Mouse (Mus musculus): ENCODE measurements around the gene Pik3c2b. TPM values are rescaled to one million over a fixed set of nuclear protein-coding genes. Genes with fewer than 3 reads are reported as not detected.
A peak's percentile ranks its signal among the peaks of the same experiment; 100 is the strongest.

Pik3c2b gene
- polyA plus RNA-seq, 1 experiment from 2014 or later, result 1.8 TPM

GRCm38 (mm10) chr1:133131936-133132335 lies 86.5 kb downstream of the Pik3c2b start:
- H3K36me3 ChIP-seq, result peaks cover 50% of the 10 kb centered on the region
- no peak for ATAC-seq
- H3K4me3 ChIP-seq, result peak overlapping the region; percentile 100
- peak overlapping the region; percentile 99 for H3K9ac ChIP-seq
- peak overlapping the region; percentile 99 for H3K27ac ChIP-seq
- H3K4me1 ChIP-seq, result peaks cover 56% of the 10 kb centered on the region
- WGBS (ENCODE audit: insufficient replicate concordance), result 0% methylated on average over 11 of the region's 11 CpGs
- peak overlapping the region; percentile 81 for H3K4me2 ChIP-seq
- no peaks in the 10 kb centered on the region for H3K27me3 ChIP-seq (replicated peaks)
- no peaks in the 10 kb centered on the region for H3K9me3 ChIP-seq (replicated peaks)

- Histone ChIP-seq H3K4me1 (peaks cover 58% of the 10 kb centered on the region), H3K36me3 (peaks cover 57% of the 10 kb centered on the region), H3K9ac (peak overlapping the region; percentile 99), H3K4me3 (peak overlapping the region; percentile 100), H3K4me2 (peak overlapping the region; percentile 81), H3K9me3 (replicated peaks) (no peaks in the 10 kb centered on the region), H3K27me3 (replicated peaks) (no peaks in the 10 kb centered on the region), H3K27ac (peak overlapping the region; percentile 99)
- WGBS (ENCODE audit: insufficient replicate concordance), result 1% methylated on average over 26 of the region's 26 CpGs
- no peak for ATAC-seq
These were observed 87.2 kb downstream of the Pik3c2b start for GRCm38 (mm10) chr1:133132388-133133326.

GRCm38 (mm10) chr1:133133425-133133824 lies 88.0 kb downstream of the Pik3c2b start:
- H3K4me3 ChIP-seq, result peak overlapping the region; percentile 100
- no peaks in the 10 kb centered on the region for H3K9me3 ChIP-seq (replicated peaks)
- WGBS (ENCODE audit: insufficient replicate concordance), result 5% methylated on average over 2 of the region's 2 CpGs
- peaks cover 65% of the 10 kb centered on the region for H3K36me3 ChIP-seq
- H3K9ac ChIP-seq, result peak overlapping the region; percentile 99
- H3K27me3 ChIP-seq (replicated peaks), result no peaks in the 10 kb centered on the region
- ATAC-seq, result peak; percentile 7
- peaks cover 52% of the 10 kb centered on the region for H3K4me1 ChIP-seq
- H3K27ac ChIP-seq, result peak overlapping the region; percentile 99
- peak overlapping the region; percentile 81 for H3K4me2 ChIP-seq

GRCm38 (mm10) chr1:133134071-133134470 lies 88.6 kb downstream of the Pik3c2b start:
- H3K36me3 ChIP-seq, result peaks cover 72% of the 10 kb centered on the region
- H3K27ac ChIP-seq, result peak overlapping the region; percentile 99

GRCm38 (mm10) chr1:133134881-133135280 lies 89.4 kb downstream of the Pik3c2b start:
- Histone ChIP-seq H3K9ac (peak overlapping the region; percentile 99), H3K27ac (no peak overlapping the region; the same call in 1 of the 2 replicates), H3K4me2 (peak overlapping the region; percentile 81), H3K36me3 (peaks cover 80% of the 10 kb centered on the region), H3K9me3 (replicated peaks) (no peaks in the 10 kb centered on the region), H3K4me1 (peaks cover 42% of the 10 kb centered on the region), H3K4me3 (peak overlapping the region; percentile 100), H3K27me3 (replicated peaks) (no peaks in the 10 kb centered on the region)
- 14% methylated on average over 4 of the region's 4 CpGs for WGBS (ENCODE audit: insufficient replicate concordance)
- ATAC-seq, result no peak

More at GRCm38 (mm10) chr1:133134071-133134470, 88.6 kb downstream of the Pik3c2b start:
- H3K9me3 ChIP-seq (replicated peaks), result no peaks in the 10 kb centered on the region
- ATAC-seq, result no peak
- peaks cover 50% of the 10 kb centered on the region for H3K4me1 ChIP-seq
- H3K9ac ChIP-seq, result peak overlapping the region; percentile 99
- WGBS (ENCODE audit: insufficient replicate concordance), result 6% methylated on average over 4 of the region's 4 CpGs
- H3K4me3 ChIP-seq, result peak overlapping the region; percentile 100
- H3K4me2 ChIP-seq, result peak overlapping the region; percentile 81
- H3K27me3 ChIP-seq (replicated peaks), result no peaks in the 10 kb centered on the region

GRCm38 (mm10) chr1:133135808-133136207 lies 90.3 kb downstream of the Pik3c2b start:
- Histone ChIP-seq H3K4me2 (peak overlapping the region; percentile 81), H3K36me3 (peaks cover 89% of the 10 kb centered on the region), H3K4me3 (peak overlapping the region; percentile 100), H3K9ac (peak overlapping the region; percentile 99), H3K4me1 (peaks cover 34% of the 10 kb centered on the region), H3K27me3 (replicated peaks) (no peaks in the 10 kb centered on the region), H3K27ac (no peak overlapping the region), H3K9me3 (replicated peaks) (no peaks in the 10 kb centered on the region)
- ATAC-seq, result no peak
- 46% methylated on average over 5 of the region's 5 CpGs for WGBS (ENCODE audit: insufficient replicate concordance)

- no peak overlapping the region for H3K4me2 ChIP-seq
- no peaks in the 10 kb centered on the region for H3K9me3 ChIP-seq (replicated peaks)
- peaks cover 34% of the 10 kb centered on the region for H3K4me1 ChIP-seq
- ATAC-seq, result no peak
- 91% methylated on average over 1 of the region's 1 CpGs for WGBS (ENCODE audit: insufficient replicate concordance)
- no peak overlapping the region for H3K27ac ChIP-seq
- no peak overlapping the region for H3K9ac ChIP-seq
- peaks cover 95% of the 10 kb centered on the region for H3K36me3 ChIP-seq
- H3K27me3 ChIP-seq (replicated peaks), result no peaks in the 10 kb centered on the region
- H3K4me3 ChIP-seq, result no peak overlapping the region
These were observed 92.9 kb downstream of the Pik3c2b start for GRCm38 (mm10) chr1:133138401-133138800.

GRCm38 (mm10) chr1:133146014-133147009 lies 100.8 kb downstream of the Pik3c2b start:
- Histone ChIP-seq H3K36me3 (peaks cover 16% of the 10 kb centered on the region), H3K9me3 (replicated peaks) (0 out of 2 replicates have a peak, but pooled peaks cover 5% of the 10 kb centered on the region), H3K4me1 (no peaks in the 10 kb centered on the region), H3K4me2 (no peak overlapping the region), H3K4me3 (no peak overlapping the region), H3K9ac (no peak overlapping the region), H3K27ac (no peak overlapping the region), H3K27me3 (replicated peaks) (no peaks in the 10 kb centered on the region)
- ATAC-seq, result 0 out of 2 replicates have a peak, but pooled peaks have one; percentile 41
- WGBS (ENCODE audit: insufficient replicate concordance), result 59% methylated on average over 22 of the region's 22 CpGs

- 71% methylated on average over 5 of the region's 5 CpGs for WGBS (ENCODE audit: insufficient replicate concordance)
- Histone ChIP-seq H3K9me3 (replicated peaks) (0 out of 2 replicates have a peak, but pooled peaks cover 5% of the 10 kb centered on the region), H3K27ac (no peak overlapping the region), H3K4me1 (no peaks in the 10 kb centered on the region), H3K4me2 (no peak overlapping the region), H3K4me3 (no peak overlapping the region), H3K27me3 (replicated peaks) (no peaks in the 10 kb centered on the region), H3K9ac (no peak overlapping the region), H3K36me3 (peaks cover 7% of the 10 kb centered on the region)
- ATAC-seq, result no peak
These were observed 101.9 kb downstream of the Pik3c2b start for GRCm38 (mm10) chr1:133147324-133147723.

- H3K4me3 ChIP-seq, result no peak overlapping the region
- no peaks in the 10 kb centered on the region for H3K4me1 ChIP-seq
- no peak overlapping the region for H3K4me2 ChIP-seq
- 78% methylated on average over 8 of the region's 8 CpGs for WGBS (ENCODE audit: insufficient replicate concordance)
- 0 out of 2 replicates have a peak, but pooled peaks cover 5% of the 10 kb centered on the region for H3K9me3 ChIP-seq (replicated peaks)
- H3K27ac ChIP-seq, result no peak overlapping the region
- ATAC-seq, result no peak
- H3K9ac ChIP-seq, result no peak overlapping the region
- H3K27me3 ChIP-seq (replicated peaks), result no peaks in the 10 kb centered on the region
- H3K36me3 ChIP-seq, result no peaks in the 10 kb centered on the region; the same call in 1 of the 2 replicates
These were observed 102.7 kb downstream of the Pik3c2b start for GRCm38 (mm10) chr1:133148122-133148521.

GRCm38 (mm10) chr1:133150556-133150955 lies 105.1 kb downstream of the Pik3c2b start:
- Histone ChIP-seq H3K4me3 (no peak overlapping the region), H3K36me3 (no peaks in the 10 kb centered on the region), H3K9me3 (replicated peaks) (0 out of 2 replicates have a peak, but pooled peaks cover 5% of the 10 kb centered on the region), H3K4me2 (no peak overlapping the region), H3K9ac (no peak overlapping the region), H3K4me1 (no peaks in the 10 kb centered on the region), H3K27me3 (replicated peaks) (peaks cover 6% of the 10 kb centered on the region; the same call in 1 of the 2 replicates), H3K27ac (no peak overlapping the region)
- no peak for ATAC-seq
- WGBS (ENCODE audit: insufficient replicate concordance), result 88% methylated on average over 2 of the region's 2 CpGs
